Mouse (Mus musculus): ENCODE results near the gene Cdc20b.

Gene Cdc20b

GRCm38 (mm10) chr13:113031792-113032571 lies 2.9 kb upstream of the Cdc20b start:
- DNase-seq, result peak; percentile 34

GRCm38 (mm10) chr13:113032831-113033230 lies 2.1 kb upstream of the Cdc20b start:
- DNase-seq, result no peak

- no peak for DNase-seq
These were observed 532 bp upstream of the Cdc20b start for GRCm38 (mm10) chr13:113034271-113034886.

GRCm38 (mm10) chr13:113035852-113036251 lies 941 bp downstream of the Cdc20b start:
- DNase-seq, result peak; percentile 82

GRCm38 (mm10) chr13:113044876-113045275 lies 10.0 kb downstream of the Cdc20b start:
- DNase-seq, result no peak

- DNase-seq, result no peak
These were observed 10.7 kb downstream of the Cdc20b start for GRCm38 (mm10) chr13:113045458-113046110.

GRCm38 (mm10) chr13:113046211-113046883 lies 11.4 kb downstream of the Cdc20b start, which contains the start of gene Gpx8:
Gene Gpx8 (minus strand): TSS chr13:113046410.
- DNase-seq, result peak; percentile 82

GRCm38 (mm10) chr13:113047018-113047417 lies 12.1 kb downstream of the Cdc20b start:
- no peak for DNase-seq

GRCm38 (mm10) chr13:113047647-113048046 lies 12.7 kb downstream of the Cdc20b start:
- DNase-seq, result no peak

GRCm38 (mm10) chr13:113054230-113054629 lies 19.3 kb downstream of the Cdc20b start:
- DNase-seq, result no peak

GRCm38 (mm10) chr13:113055826-113056225 lies 20.9 kb downstream of the Cdc20b start:
- peak; percentile 45 for DNase-seq

GRCm38 (mm10) chr13:113061746-113062145 lies 26.8 kb downstream of the Cdc20b start:
- DNase-seq, result no peak

- DNase-seq, result no peak
These were observed 29.6 kb downstream of the Cdc20b start for GRCm38 (mm10) chr13:113064542-113064941.

- no peak for DNase-seq
These were observed 44.1 kb downstream of the Cdc20b start for GRCm38 (mm10) chr13:113079021-113079420.

GRCm38 (mm10) chr13:113082101-113082500 lies 47.2 kb downstream of the Cdc20b start:
- DNase-seq, result no peak

- DNase-seq, result no peak
These were observed 49.8 kb downstream of the Cdc20b start for GRCm38 (mm10) chr13:113084732-113085131.

GRCm38 (mm10) chr13:113087226-113088017 lies 52.5 kb downstream of the Cdc20b start:
- DNase-seq, result no peak

- DNase-seq, result no peak
These were observed 55.6 kb downstream of the Cdc20b start for GRCm38 (mm10) chr13:113090489-113090888.

GRCm38 (mm10) chr13:113094618-113095017 lies 59.7 kb downstream of the Cdc20b start:
- no peak for DNase-seq

- no peak for DNase-seq
These were observed 62.1 kb downstream of the Cdc20b start for GRCm38 (mm10) chr13:113097011-113097410.

- DNase-seq, result no peak
These were observed 63.5 kb downstream of the Cdc20b start for GRCm38 (mm10) chr13:113098406-113098805.

- no peak for DNase-seq
These were observed 66.0 kb downstream of the Cdc20b start, which contains the start of gene Gzma for GRCm38 (mm10) chr13:113100879-113101278. Gene Gzma (minus strand): TSS chr13:113100981.

Data from kidney, postnatal 10 days (tissue).